Mouse (Mus musculus): ENCODE data around the gene Ksr2. TPM values are rescaled to one million over a fixed set of nuclear protein-coding genes. Genes with fewer than 3 reads are reported as not detected.

Ksr2 gene
- total RNA-seq, 2 experiments from 2014 or later, result 37.4 to 41.0 TPM

DNA sequence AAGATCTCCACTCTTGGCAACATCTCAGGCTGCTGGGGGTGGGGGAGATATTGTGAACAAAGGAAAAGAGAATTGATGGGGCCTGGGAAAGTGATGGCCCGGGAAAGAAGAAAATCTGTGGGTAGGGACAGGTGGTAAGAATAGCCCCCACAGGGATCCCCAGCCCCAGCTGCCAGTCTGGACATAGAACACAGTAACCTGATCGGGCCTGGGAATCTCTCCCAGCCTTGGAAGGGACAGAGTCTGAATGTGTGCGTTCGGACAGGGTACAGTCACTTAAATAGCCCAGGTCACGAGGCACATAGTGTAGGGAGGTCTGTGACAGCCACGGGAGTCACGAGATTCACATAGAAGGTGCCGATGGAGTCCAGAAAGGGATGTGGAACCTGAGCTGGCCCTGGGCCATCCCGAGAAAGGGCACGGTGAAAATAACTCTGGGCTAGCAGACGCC lies 388.3 kb downstream of the Ksr2 start:
- intact Hi-C loops (cut with DNase I), result no loop called here
- DNase-seq (ENCODE audit: low spot score in 2 of 2), result no peak

GRCm38 (mm10) chr5:117803551-117803950 lies 389.8 kb downstream of the Ksr2 start:
- no peak for DNase-seq (ENCODE audit: low spot score in 2 of 2)
- intact Hi-C loops (cut with DNase I), result no loop called here

DNA sequence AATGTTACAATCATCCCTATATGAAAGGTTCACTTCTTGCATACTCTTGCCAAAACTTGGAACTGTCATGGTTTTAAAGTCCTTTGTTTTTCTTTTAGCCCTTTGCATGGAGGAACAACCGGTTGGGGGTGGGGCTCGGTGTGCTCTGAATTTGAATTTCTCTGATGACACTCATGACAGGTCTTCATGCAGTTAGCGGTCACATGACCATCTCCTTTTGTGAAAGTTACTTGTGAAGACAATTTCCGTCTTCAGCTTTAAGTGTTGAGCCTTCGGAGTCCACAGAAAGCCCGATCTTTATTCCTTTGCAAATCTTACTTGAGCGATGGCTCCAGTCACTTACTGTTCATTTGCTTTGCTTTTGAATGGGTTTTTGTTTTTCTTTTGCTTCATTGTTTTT lies 397.1 kb downstream of the Ksr2 start:
- no peak for DNase-seq (ENCODE audit: low spot score in 2 of 2)
- intact Hi-C loops (cut with DNase I), result no loop called here

GRCm38 (mm10) chr5:117818800-117819199 lies 405.0 kb downstream of the Ksr2 start:
- DNase-seq (ENCODE audit: low spot score in 2 of 2), result no peak
- intact Hi-C loops (cut with DNase I), result no loop called here

DNA sequence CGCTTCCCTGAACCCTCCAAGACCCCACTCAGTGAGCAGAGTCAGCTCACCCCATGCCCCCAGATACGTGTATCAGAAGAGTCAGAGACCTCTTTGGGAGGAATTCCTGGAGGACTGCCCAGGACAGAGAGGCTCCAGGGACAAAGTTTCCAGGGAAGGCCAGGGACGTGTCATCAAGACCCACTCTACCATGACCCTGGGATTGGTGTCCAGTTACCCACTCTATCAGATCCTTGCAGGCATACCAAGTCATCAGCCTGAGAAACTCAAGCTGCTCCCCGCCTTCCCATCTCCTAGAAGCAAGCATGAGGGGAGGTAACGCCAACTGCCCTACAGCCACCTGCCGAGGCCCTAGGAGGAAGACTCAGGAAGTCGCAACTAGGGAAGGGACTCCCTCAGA lies 406.6 kb downstream of the Ksr2 start:
- no peak for DNase-seq (ENCODE audit: low spot score in 2 of 2)

DNA sequence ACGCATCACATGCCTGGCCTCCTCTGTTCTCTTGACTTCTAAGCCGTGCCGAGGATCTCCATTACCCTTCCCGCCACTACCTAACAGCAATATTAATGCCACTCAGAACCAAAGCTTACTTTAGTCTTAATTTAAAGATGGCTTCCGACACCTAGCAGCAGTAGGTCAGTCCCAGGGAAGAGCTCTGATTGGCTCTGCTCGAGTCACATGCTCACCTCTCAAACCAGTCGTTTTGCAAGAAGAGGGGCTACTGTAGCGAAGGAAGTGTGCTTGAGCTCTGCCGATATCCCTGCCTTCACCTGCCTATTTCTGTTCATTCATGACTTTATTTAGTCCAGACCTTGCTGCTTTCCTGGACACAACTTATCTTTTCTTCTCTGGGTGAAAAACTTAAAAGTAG lies 410.0 kb downstream of the Ksr2 start:
- no peak for DNase-seq (ENCODE audit: low spot score in 2 of 2)
- intact Hi-C loops (cut with DNase I), result no loop called here

More for the DNA sequence above, 406.6 kb downstream of the Ksr2 start:
- intact Hi-C loops (cut with DNase I), result no loop called here

DNA sequence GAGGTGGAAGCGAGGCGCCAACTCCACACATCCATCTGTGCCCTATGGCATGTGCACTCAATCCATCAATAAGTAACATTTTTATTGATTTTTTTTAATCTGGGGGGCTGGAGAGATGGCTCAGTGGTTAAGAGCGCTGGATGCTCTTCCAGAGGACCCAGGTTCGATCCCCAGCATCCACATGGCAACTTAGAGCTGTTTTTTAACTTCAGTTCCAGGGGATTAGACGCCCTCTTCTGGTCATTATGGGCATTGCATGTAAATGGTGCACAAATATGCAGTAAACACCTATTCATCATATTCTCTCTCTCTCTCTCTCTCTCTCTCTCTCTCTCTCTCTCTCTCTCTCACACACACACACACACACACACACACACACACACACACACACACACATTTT lies 410.7 kb downstream of the Ksr2 start:
- intact Hi-C loops (cut with DNase I), result no loop called here
- DNase-seq (ENCODE audit: low spot score in 2 of 2), result no peak

Other genes with a start within 250 kb of the Ksr2 start
- gene Pebp1, start 126.4 kb upstream of the Ksr2 start, total RNA-seq (2021), result 100 to 1,000 TPM; 685 to 722 TPM
- gene Vsig10, start 94.9 kb upstream of the Ksr2 start, total RNA-seq (2021), result 1 to 10 TPM; 1.4 to 3.3 TPM
- 100 to 1,000 TPM; 319 to 325 TPM for gene Wsb2, start 56.7 kb upstream of the Ksr2 start, total RNA-seq (2021)
- gene Rfc5, start 25.0 kb upstream of the Ksr2 start, total RNA-seq (2021), result 10 to 100 TPM; 20.4 to 24.7 TPM

Measured in left cerebral cortex, postnatal 25 days (tissue).